Mouse (Mus musculus): ENCODE data around the gene Ndufs8.
A peak's percentile ranks its signal among the peaks of the same experiment; 100 is the strongest.
"Not testable (repeated sequence)": the region's sequence is repeated elsewhere in the genome, so short reads cannot be mapped to it uniquely, and the experiment has no call there.

The Ndufs8 gene

GRCm38 (mm10) chr19:3912337-3913204 lies at the start of gene Ndufs8:
TSS of gene Ndufs8 (minus strand) at chr19:3912774.
- peak; percentile 100 for DNase-seq (ENCODE audit: low read depth, low spot score)

DNA sequence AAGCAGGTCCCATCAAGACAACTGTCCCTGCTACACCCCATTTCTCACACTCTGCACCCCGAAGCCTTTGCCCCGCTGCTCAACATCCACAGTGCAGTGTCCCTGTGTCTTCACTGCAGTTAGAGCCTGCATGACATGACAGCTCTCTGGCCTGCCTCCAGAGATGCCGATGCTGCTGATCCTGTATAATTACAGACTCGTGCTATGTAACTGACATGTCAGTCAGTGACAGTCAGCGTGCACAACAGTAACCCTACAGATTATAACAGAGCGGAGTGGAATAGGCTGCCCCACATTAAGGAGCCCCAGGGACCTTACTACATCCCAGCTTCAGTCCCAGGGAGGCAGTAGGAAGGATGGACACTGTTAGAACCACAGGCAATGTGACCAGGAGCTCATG lies 49.2 kb upstream of the Ndufs8 start:
- not testable (repeated sequence) for DNase-seq (ENCODE audit: low read depth, low spot score)

DNA sequence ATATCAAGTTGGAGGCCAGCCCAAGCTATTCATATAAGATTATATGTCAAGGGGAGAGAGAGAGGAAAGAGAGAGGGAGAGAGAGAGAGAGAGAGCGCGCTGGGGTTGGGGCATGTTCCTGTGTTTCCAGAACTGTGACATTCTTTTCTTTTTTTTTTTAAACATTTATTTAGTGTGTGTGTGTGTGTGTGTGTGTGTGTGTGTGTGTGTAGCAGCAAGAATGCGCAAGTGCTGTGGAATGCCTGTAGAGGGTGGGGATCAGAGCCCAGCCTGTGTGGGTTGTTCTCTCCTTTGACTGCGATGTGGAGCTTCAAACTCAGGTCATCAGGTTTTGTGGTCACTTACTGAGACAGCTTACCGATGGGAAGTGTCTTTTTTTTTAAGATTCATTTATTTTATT lies 47.6 kb upstream of the Ndufs8 start:
- peak; percentile 16 for DNase-seq (ENCODE audit: low read depth, low spot score)

- DNase-seq (ENCODE audit: low read depth, low spot score) = no peak
Measured at GRCm38 (mm10) chr19:3959030-3959429, 46.5 kb upstream of the Ndufs8 start.

DNA sequence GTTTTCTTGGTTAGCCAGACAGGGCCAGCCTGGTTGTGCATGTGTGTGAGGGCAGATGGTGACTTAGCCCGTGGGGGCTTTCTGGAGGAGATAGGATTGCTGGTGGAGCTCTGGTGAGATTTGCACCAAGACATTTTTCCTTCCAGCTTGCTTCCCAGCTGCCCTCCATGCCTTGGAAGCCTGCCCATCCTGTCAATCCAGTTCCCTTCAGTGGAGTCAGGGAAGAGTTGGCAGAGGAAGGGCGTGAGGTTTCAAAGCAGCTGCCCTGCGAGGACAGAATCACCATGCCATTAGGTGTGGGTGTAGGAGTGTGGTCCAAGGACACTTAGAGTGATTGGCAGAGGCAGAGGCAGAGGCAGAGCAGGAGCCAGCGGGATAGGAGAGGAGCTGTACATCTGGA lies 45.9 kb upstream of the Ndufs8 start, which contains the start of gene Aldh3b3:
TSS of gene Aldh3b3 (plus strand) at position 176 of the 400 bp plus-strand sequence.
- no peak for DNase-seq (ENCODE audit: low read depth, low spot score)

DNA sequence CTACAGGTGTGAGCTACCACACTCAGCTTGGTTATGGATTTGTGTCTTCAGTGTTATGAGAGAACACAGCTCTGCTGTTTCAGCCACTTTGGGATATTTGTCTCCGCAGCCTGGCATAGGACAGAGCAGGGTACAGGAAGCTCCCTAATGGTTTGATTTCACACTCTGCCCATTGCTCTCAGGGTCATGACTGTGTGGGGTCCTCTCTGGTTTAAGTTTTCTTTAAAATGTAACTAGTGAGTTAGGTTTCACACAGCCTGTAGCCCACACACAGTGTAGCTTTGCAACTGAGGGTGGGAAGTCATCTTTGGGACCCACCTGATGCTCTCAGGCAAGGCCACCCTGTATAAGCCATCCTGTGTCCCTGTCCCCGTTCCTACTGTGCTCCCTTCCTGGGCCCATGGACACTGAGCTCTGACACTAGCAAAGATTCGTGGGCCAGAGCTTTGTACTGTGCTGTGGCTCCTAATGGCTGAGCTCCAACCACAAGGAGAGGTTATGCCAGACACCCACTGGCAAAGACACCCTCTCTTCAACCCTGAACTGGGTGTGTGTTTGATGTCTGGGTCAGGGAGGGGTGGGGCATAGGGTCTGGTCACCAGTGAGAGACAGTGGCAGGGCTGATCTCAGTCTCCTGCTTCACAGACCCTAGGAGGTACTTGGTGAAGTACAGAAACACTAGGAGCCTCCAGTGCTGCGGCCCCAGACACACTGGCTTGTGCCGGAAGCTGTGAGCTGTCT lies 44.9 kb upstream of the Ndufs8 start:
- DNase-seq (ENCODE audit: low read depth, low spot score) = not testable (repeated sequence)

DNA sequence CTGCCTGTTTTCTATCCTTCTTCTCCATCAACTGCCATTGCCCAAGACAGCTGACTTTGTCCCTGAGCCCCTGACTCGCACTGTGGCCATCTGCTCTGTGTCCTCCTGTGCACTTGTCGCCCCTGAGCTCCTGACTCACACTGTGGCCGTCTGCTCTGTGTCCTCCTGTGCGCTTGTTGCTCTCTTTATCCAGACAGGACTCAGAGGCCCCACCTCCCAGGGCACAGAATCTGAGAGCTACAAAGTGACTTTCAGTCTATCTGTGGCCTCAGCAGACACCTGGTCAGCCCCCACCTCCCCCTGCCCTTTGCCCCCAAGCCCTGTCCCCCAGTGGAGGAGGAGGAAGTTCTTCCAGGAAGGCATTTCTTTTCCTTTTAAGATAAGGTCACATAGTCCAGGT lies 43.2 kb upstream of the Ndufs8 start:
- DNase-seq (ENCODE audit: low read depth, low spot score) = no peak

- no peak for DNase-seq (ENCODE audit: low read depth, low spot score)
Measured at GRCm38 (mm10) chr19:3955033-3955432, 42.5 kb upstream of the Ndufs8 start.

DNA sequence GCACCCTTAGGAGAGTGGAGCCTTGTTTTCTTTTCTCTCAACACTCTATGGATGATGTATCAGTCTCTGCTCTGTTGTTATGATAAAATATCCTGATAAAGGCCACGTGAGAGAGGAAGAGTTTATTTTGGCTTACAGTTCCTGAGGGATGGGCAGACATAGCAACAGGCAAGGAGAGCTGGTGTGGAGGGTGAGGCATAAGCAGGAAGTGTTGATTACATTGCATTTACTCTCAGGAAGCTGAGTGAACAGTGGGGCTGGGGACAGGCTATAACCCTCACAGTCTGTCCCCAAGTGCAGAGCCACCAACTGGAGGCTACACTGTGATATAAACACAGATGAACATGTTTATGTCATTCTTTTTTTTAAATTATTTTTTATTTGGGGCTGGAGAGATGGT lies 39.5 kb upstream of the Ndufs8 start:
- DNase-seq (ENCODE audit: low read depth, low spot score) = no peak

DNA sequence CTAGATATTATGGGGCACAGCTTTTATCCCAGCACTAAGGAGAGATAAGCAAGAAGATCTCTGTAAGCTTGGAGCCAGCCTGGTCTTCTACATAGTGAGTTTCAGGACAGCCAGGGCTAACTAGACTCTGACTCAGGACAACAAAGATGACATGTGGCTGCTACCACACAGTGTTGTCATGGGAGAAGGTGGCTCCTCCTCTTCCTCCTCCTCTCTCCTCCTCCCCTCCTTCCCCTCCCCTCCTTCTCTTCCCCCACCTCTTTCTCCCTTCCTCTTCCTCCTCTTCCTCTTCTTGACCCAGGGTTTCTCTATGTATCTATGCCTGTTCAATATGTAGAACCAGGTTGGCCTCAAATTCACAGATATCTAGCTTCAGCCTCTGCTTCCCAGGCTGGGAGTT lies 38.9 kb upstream of the Ndufs8 start:
- no peak for DNase-seq (ENCODE audit: low read depth, low spot score)

GRCm38 (mm10) chr19:3950331-3950730 lies 37.8 kb upstream of the Ndufs8 start:
- DNase-seq (ENCODE audit: low read depth, low spot score) = no peak

DNA sequence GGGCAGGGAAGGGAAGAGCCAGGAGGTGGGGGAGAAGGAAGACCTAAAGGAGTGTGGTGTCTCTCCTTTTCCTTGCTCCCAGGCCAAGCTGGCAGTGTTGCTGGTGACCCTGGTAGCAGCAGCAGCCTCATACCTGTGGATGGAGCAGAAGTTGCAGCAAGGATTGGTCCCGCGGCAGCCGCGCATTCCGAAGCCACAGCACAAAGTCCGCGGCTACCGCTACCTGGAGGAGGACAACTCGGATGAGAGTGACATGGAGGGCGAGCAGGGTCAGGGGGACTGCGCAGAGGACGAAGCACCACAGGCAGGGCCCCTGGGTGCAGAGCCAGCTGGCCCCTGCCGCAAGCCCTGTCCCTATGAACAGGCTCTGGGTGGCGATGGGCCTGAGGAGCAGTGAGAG lies 36.0 kb upstream of the Ndufs8 start:
- DNase-seq (ENCODE audit: low read depth, low spot score) = no peak

GRCm38 (mm10) chr19:3947813-3948212 lies 35.2 kb upstream of the Ndufs8 start:
- DNase-seq (ENCODE audit: low read depth, low spot score) = no peak

- DNase-seq (ENCODE audit: low read depth, low spot score) = peak; percentile 66
Measured at GRCm38 (mm10) chr19:3946715-3947114, 34.1 kb upstream of the Ndufs8 start.

DNA sequence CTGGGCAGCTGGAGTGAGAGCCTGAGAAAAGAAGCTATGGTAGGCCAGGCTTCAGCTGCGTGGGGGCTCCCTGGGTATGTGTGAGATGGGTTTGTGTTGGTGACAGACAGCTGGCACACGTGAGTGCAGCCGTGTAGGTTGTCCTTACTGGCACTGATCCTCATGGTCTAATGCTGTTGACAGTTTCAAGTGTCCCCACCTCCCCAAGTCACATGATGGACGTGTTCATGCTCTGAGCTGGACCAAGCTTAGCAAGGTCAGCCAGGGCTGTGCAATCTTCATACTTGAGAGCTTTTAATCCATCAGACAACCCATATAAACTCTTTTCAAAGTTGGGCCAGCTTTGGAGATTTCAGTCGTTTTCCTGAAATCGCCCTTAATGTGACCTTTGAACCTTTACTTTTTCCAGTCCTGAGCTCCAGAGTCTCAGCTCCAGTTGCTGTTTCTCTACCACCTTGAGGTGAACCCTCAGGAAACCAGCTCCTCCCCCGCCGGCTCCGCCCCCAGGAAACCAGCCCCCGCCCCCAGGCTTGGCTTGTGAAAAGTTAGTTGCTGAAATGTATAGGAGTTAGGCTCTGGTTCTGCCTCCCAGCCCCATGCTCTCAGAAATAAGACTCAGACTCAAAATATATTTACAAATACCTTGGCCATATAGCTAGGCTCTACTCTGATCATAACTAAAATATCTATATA lies 33.4 kb upstream of the Ndufs8 start:
- peak; percentile 35 for DNase-seq (ENCODE audit: low read depth, low spot score)

DNA sequence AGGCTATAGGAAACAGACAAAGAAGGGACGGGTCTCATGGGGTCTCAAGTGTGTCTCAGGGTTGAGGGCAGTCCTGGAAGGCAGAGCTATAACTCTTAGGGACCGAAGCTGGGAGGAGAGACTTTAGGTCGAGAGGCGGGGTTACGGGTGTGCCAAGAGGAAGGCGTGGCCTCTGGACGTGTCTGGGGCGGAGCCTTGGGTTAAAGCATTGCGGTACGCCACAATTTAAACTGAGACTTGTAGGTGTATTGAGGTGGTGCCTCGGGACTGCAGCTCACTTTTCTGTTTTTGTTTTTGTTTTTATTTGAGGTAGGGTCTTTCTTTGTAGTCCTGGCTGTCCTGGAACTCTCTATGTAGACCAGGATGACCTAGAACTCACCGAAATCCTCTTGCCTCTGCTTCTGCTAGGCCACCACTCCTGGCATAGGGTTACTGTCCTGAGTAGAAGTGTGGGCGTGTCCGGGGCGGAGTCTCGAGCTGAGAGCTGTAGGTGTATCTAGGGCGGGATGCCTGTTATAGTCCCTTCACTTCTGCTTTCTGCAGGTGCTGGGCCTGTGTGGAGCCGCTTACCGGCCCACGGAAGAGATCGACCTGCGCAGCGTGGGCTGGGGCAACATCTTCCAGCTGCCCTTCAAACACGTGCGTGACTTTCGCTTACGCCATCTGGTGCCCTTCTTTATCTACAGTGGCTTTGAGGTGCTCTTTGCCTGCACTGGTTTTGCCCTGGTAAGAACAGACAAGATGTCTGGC lies 30.6 kb upstream of the Ndufs8 start:
- DNase-seq (ENCODE audit: low read depth, low spot score) = peak; percentile 94

- DNase-seq (ENCODE audit: low read depth, low spot score) = peak; percentile 52
Measured at GRCm38 (mm10) chr19:3942315-3942714, 29.7 kb upstream of the Ndufs8 start.

DNA sequence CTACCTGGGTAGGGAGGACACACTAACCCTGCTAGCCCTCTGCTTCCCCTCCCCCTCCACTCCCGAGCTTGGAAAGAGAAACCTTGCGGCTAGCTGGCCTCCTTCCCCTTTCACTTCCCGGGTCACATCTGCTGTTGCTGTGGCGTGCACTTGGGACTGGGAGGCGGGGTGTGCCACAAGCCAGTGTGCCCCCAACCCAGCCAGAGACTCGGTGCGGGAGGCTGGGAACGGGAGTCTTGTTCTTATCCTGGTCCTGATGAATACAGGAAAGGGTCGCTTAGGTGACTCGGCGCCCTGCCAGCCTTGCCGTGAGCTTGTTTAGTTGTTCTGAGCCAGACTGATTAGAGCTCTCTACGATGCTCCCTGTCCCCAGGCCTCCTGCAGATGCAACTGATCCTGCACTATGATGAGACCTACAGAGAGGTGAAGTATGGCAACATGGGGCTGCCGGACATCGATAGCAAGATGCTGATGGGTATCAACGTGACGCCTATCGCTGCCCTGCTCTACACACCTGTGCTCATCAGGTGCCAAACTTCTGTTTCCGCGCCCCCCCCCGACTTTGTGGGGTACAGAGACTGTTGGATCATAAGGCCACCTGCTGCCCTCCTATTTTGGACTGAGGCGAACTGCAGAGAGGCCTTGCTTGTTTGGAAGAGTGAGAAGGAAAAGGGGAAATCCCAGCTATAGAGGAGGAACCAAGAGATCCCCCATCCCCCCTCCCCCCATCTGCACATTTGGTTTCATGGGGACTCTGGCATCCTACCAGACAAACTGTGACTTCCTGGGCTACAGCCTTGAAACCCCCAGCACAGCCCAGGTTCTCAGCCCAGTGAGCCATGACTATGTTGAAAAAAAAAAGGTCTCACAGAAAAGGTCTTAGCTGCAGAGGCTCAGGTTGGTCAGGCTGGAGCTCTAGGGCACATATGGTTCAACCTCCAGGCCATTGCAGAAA lies 23.6 kb upstream of the Ndufs8 start:
- peak; percentile 44 for DNase-seq (ENCODE audit: low read depth, low spot score)

GRCm38 (mm10) chr19:3935032-3935895 lies 22.7 kb upstream of the Ndufs8 start, which contains the start of gene Unc93b1:
TSS of gene Unc93b1 (plus strand) at chr19:3935186.
- peak; percentile 89 for DNase-seq (ENCODE audit: low read depth, low spot score)
